Mouse (Mus musculus) kidney, adult 8-10 months (tissue): ENCODE measurements around the gene Psmg3.
A peak's percentile ranks its signal among the peaks of the same experiment; 100 is the strongest.

Source experiments
- DNase-seq, 2 experiments: peaks; one replicate each; pipeline ENCODE4 v3.0.0; 2022

The Psmg3 gene

GRCm38 (mm10) chr5:139826357-139827055 is at the start of gene Psmg3, which contains the start of gene Gm26938:
Gene Psmg3, minus strand, starts transcription at chr5:139826885.
Gene Gm26938, minus strand, starts transcription at chr5:139826407.
- peak; percentile 82 to 91 for DNase-seq

GRCm38 (mm10) chr5:139871526-139871925 is 44.8 kb upstream of the Psmg3 start:
- no peak for DNase-seq

GRCm38 (mm10) chr5:139870886-139871285 is 44.2 kb upstream of the Psmg3 start:
- DNase-seq = peak in 1 of 2 experiments; percentile 51

- DNase-seq = peak; percentile 47 to 69
These were observed 36.1 kb upstream of the Psmg3 start for GRCm38 (mm10) chr5:139862759-139863158.

- DNase-seq = no peak
These were observed 33.8 kb upstream of the Psmg3 start for GRCm38 (mm10) chr5:139860328-139861104.

GRCm38 (mm10) chr5:139849626-139850320 is 23.1 kb upstream of the Psmg3 start:
- peak; percentile 33 to 46 for DNase-seq

- no peak for DNase-seq
These were observed 12.5 kb upstream of the Psmg3 start for GRCm38 (mm10) chr5:139839142-139839541.

GRCm38 (mm10) chr5:139838476-139838892 is 11.8 kb upstream of the Psmg3 start:
- peak in 1 of 2 experiments; percentile 52 for DNase-seq

- DNase-seq = no peak
These were observed 9.0 kb upstream of the Psmg3 start for GRCm38 (mm10) chr5:139835706-139836105.

- no peak for DNase-seq
These were observed 5.4 kb upstream of the Psmg3 start for GRCm38 (mm10) chr5:139832125-139832524.

GRCm38 (mm10) chr5:139830734-139831133 is 4.0 kb upstream of the Psmg3 start:
- DNase-seq = no peak

- DNase-seq = no peak
These were observed 2.7 kb upstream of the Psmg3 start for GRCm38 (mm10) chr5:139829384-139829783.

- no peak for DNase-seq
These were observed 908 bp upstream of the Psmg3 start for GRCm38 (mm10) chr5:139827593-139827992.

GRCm38 (mm10) chr5:139825947-139826346 is 738 bp downstream of the Psmg3 start:
- DNase-seq = no peak

GRCm38 (mm10) chr5:139824531-139824930 is 2.2 kb downstream of the Psmg3 start:
- no peak for DNase-seq

GRCm38 (mm10) chr5:139821466-139822459 is 4.9 kb downstream of the Psmg3 start:
- DNase-seq = no peak

- DNase-seq = no peak
These were observed 7.0 kb downstream of the Psmg3 start, which contains the start of gene Tmem184a for GRCm38 (mm10) chr5:139819538-139820181. Gene Tmem184a, minus strand, starts transcription at chr5:139819917.

- DNase-seq = peak in 1 of 2 experiments; percentile 68
These were observed 7.9 kb downstream of the Psmg3 start for GRCm38 (mm10) chr5:139818801-139819200.

- no peak for DNase-seq
These were observed 8.6 kb downstream of the Psmg3 start for GRCm38 (mm10) chr5:139818056-139818455.

- DNase-seq = no peak
These were observed 9.4 kb downstream of the Psmg3 start for GRCm38 (mm10) chr5:139817292-139817691.

- DNase-seq = no peak
These were observed 10.2 kb downstream of the Psmg3 start for GRCm38 (mm10) chr5:139816445-139816844.
